Mouse (Mus musculus): ENCODE measurements around the gene Sorl1.

The Sorl1 gene

GRCm38 (mm10) chr9:41951472-41952129, 172.5 kb downstream of the Sorl1 start:
- no peak for DNase-seq

GRCm38 (mm10) chr9:41950991-41951451, 173.1 kb downstream of the Sorl1 start:
- DNase-seq = peak; percentile 89

DNA sequence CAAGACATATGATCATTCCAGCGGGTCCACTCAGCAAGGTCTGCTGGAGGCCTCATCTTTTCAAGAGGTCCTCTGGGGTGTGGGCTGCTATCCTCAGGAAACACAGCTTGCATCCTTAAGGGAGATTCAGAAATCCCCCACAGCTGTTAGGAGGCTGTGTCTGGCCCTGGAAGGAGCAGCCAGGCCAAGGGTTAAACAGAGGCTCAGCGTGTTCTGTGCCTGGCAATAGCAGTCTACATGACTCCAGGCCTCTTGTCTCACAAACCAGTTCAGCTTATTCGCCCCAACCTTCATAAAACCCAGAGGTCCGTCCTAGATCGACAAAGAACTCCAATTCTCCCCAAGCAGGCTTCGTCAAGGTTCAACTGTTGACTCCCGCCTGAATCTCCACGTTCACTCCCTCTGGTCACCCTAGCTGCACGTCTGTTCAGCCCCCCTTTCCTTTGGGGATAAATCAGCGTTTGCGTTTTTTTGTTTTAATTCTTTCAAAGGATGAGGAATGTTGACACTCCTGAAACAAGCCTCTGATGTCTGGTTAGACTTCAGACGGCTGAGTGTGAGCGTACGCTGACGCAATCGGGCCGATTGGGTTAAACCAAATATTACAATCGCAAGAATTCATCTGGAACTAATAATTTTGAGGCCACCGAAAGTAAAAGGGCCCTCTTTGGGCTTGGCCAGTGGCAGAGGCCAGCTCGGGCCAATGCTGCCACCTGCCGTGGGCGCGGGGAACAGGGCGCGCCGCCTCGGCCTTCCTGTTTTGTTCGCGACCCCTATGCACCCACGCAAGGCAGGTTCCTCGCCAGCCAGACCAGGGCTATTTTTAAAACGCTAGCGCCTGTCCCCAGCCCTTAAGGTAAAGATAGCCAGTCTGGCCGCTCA, 173.7 kb downstream of the Sorl1 start:
- peak; percentile 84 for DNase-seq

- no peak for DNase-seq
Observed at GRCm38 (mm10) chr9:41949476-41949875, 174.6 kb downstream of the Sorl1 start.

GRCm38 (mm10) chr9:41944964-41945363, 179.1 kb downstream of the Sorl1 start:
- DNase-seq = no peak

- DNase-seq = no peak
Observed at GRCm38 (mm10) chr9:41942970-41943635, 181.0 kb downstream of the Sorl1 start.

GRCm38 (mm10) chr9:41940311-41940853, 183.7 kb downstream of the Sorl1 start:
- DNase-seq = no peak

GRCm38 (mm10) chr9:41938449-41938848, 185.6 kb downstream of the Sorl1 start:
- DNase-seq = no peak

DNA sequence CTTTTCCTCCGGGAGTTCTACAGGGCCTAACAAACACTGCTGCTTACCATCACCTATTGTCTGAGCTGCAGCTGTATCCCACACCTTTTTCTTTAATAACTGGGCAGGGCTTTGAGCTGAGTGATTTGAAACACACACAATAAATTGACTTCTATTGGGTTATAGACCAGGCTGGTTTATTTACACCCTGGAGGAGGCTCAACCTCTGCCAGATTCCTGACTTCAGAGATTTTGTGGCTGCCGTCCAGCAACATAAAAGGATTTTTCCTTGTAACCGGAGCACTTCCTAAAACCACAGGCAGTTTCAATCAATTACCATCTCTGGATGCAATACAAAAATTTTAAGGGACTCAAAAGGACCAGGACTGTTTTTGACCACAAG, 186.1 kb downstream of the Sorl1 start:
- DNase-seq = no peak

GRCm38 (mm10) chr9:41937341-41937966, 186.6 kb downstream of the Sorl1 start:
- no peak for DNase-seq

GRCm38 (mm10) chr9:41936598-41936997, 187.5 kb downstream of the Sorl1 start:
- no peak for DNase-seq

DNA sequence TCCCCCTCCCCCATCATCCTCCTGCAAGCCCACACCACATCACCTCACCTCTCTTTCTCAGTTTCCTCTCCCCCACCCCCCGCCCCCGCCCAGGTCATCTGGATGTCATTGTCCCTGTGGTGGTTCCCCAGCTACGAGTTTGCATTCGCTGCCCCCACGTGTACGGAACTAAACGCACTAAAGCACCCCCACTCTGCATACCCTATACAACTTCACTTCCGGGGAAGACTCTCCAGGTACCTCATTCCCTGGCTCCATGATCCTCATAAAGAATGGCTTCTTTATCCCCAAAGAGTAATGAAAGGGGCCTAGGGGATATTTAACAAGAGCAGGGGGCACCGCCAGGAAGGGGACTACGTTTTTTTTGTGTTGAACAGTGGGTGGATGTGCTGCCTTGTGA, 188.1 kb downstream of the Sorl1 start:
- no peak for DNase-seq

DNA sequence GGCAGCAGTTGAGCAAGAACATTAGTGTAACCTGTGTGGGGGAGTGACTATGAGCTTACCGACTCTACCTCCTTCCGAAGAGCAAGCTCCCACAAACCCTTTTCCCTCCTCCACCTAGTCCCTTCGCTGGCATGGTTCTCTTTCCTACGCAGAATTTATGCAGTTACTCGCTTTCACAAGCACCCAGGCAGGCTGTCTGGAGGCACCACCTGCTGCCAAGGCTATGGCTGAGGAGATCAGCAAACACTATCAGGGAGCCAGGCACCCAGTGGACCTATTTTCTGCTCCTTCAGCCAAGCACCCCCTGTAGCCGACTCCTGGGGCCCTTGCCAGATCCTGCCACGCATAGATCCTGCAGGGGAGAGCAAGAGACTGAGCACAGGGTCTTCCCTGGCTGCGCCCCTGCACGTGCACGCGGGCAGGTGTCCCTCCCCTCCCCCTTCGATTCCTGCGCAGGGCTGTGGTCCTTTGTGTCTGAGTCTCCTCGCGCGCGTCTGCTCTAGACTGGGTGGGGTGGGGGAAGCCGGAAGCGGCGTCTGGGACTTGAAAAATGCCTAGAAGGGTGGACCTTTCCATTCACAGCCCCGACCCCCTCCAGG, 188.6 kb downstream of the Sorl1 start:
- peak; percentile 75 for DNase-seq

- DNase-seq = no peak
Observed at GRCm38 (mm10) chr9:41934848-41935372, 189.2 kb downstream of the Sorl1 start.

DNA sequence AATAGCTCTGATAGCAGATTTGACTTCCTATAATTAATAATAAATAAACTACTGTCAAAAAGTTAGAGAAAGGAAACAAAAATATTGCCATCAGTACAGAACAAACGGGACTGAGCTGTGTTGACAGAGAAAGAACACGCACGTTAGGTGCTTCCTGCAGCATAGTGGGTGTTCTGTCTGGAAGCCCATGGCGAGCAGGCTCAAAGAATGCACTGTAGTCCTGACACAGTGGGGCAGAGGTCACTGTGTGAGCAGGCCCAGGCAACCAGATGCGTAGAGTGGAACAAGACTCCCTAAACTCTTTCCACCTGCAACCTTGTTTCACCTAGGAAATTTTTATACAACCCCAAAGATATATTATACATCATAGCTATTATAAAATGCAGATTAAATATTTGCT, 194.1 kb downstream of the Sorl1 start:
- no peak for DNase-seq

DNA sequence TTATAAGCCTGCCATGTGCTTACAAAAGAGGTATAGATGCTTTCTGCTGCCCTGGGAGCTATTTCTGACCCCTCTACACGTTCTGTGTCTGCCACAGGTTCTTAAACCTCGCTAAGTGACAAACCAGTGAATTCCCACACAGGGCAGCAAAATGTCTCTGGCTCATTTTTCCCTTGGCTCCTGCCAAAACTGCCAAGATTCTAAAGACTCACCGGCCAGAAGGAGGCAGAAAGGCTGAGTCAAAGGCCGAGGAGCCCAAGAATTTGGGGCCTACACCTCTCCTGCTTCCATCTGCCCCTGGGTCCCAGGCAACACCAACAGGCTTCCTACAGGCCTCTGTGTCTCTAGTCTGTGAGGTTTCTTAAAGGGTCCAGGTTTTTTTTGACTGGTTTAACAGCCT, 198.4 kb downstream of the Sorl1 start:
- no peak for DNase-seq

DNA sequence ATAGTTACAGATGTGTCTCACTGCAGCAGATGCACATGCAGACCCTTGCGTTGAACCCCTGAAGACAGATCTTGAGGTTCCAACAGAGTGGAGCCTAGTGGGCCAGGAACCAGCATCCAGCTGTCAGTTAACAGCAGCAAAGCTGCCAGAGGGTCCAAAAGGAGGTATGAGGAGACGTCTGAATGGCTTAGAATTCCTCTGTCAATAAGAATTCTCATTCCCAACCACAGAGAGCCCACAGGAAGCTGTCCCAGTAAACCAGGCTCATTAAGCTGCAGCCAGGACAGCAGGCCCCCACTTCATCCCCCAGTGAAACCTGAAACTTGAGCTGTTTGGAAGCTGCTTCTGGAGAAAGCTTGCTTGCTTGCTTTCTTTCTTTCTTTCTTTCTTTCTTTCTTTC, 200.0 kb downstream of the Sorl1 start:
- no peak for DNase-seq

DNA sequence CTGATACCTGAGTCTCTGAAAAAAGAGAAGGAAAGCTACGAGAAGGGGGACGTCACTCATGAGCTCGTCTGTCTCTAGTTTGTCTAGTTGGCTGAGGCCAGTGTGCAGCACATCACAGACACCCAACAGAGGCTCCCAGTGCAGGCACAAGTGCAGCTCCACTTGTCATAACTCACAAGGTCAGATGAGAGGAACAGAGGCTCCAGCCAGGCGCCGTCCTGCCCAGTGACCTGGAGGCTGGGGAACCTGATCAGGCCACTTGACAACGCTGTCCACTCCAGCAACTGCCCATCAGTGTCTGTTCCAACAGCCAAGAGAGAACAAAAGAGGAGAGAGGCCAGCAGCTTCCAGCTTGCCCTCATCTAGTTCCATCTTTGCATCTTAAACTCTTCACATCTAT, 201.7 kb downstream of the Sorl1 start:
- DNase-seq = no peak

GRCm38 (mm10) chr9:41918657-41919380, 205.3 kb downstream of the Sorl1 start:
- peak; percentile 17 for DNase-seq

DNA sequence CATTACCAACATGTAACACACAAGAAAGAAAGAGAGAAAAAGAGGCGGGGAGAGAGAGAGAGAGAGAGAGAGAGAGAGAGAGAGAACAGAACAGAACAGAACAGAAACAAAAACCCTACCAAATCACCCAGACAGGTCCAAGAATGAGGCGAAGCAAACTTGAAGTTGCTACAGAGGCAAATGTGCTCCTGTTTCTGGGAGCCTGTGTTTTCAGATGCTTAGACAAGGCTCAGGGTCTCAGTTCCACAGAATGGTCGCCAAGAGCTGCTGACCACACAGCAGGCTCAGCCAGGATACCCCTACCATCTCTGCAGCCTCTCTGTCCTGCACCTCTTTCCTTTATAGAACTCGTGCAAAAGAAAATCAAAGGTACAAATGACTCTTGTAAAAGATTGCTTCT, 205.9 kb downstream of the Sorl1 start:
- DNase-seq = no peak

DNA sequence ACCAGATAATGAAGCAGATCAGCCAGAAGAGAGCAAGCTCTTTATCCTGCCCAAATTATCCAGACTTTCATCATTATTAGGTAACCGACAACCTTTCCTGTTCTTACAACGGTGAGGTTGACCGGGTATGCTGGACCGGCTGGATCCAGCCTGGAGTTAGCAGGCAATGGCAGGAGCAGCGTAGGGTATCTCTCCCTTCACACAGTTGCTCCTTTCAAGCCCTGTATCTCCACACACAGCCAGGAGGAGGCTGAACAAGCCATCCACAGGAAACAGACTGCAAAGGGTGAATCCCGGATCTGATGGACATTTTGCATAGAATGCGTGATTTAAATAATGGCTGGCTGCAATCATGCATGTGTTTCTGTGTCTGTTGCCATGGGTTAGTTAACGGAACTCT, 208.5 kb downstream of the Sorl1 start:
- DNase-seq = no peak

All from right cerebral cortex, adult 18-20 months (tissue).